Mouse (Mus musculus) intestine, postnatal 0 days (tissue): ENCODE measurements around the gene Parn. TPM values are rescaled to one million over a fixed set of nuclear protein-coding genes. Genes with fewer than 3 reads are reported as not detected.
A peak's percentile ranks its signal among the peaks of the same experiment; 100 is the strongest.

ENCODE experiments used
- ATAC-seq: fragments of 200-750 bp; cut with Nextera tagmentation; 2 replicates; pipeline ENCODE4 v1.8.0; 2017; ENCODE audit warnings: mild to moderate bottlenecking, moderate TSS enrichment, moderate library complexity
- H3K27ac ChIP-seq: fragments of 300-500 bp; sonication (generic); 2 replicates; pipeline ENCODE4 v1.5.1; 2014; ENCODE audit warnings: mild to moderate bottlenecking, low read depth, low read length, moderate library complexity
- H3K27me3 ChIP-seq: fragments of 300-500 bp; sonication (generic); replicated peaks from 2 replicates; pipeline ENCODE4 v1.6.1; 2014; ENCODE audit warnings: low read length, mixed read lengths; ENCODE audit not compliant: control insufficient read depth, insufficient read depth
- H3K36me3 ChIP-seq: fragments of 300-500 bp; sonication (generic); 2 replicates; pipeline ENCODE4 v1.6.1; 2014; ENCODE audit warnings: mild to moderate bottlenecking, moderate library complexity; ENCODE audit not compliant: control insufficient read depth, insufficient read depth
- H3K4me1 ChIP-seq: fragments of 300-500 bp; sonication (generic); replicated peaks from 2 replicates; pipeline ENCODE4 v1.6.1; 2014; ENCODE audit warnings: antibody characterized with exemption, low read length, mixed read lengths; ENCODE audit not compliant: control insufficient read depth, insufficient read depth
- H3K4me2 ChIP-seq: fragments of 300-500 bp; sonication (generic); replicated peaks from 2 replicates; pipeline ENCODE4 v1.6.1; 2014; ENCODE audit warnings: low read depth, mild to moderate bottlenecking, moderate library complexity
- H3K4me3 ChIP-seq: fragments of 300-500 bp; sonication (generic); 2 replicates; pipeline ENCODE4 v1.5.1; 2014; ENCODE audit warnings: low read depth, low read length
- H3K9ac ChIP-seq: fragments of 300-500 bp; sonication (generic); 2 replicates; pipeline ENCODE4 v1.6.1; 2014; ENCODE audit warnings: mild to moderate bottlenecking, low read depth, low read length
- H3K9me3 ChIP-seq: fragments of 300-500 bp; sonication (generic); 2 replicates; pipeline ENCODE4 v1.6.1; 2016; ENCODE audit warnings: mixed run types; ENCODE audit not compliant: control insufficient read depth
- CTCF ChIP-seq: sonication (generic); IDR thresholded peaks from 2 replicates; pipeline ENCODE4 v1.5.1; 2016; ENCODE audit warnings: low read depth, mild to moderate bottlenecking, control low read depth, antibody characterized with exemption, moderate library complexity
- WGBS: fragments of 180-500 bp; shearing (Covaris S2); extraction: QIAGEN DNeasy Blood & Tissue Kit; methylation state at CpG from one replicate; pipeline ENCODE4 v1.1.7; 2014; 5-methylcytosine and 5-hydroxymethylcytosine counted together
- polyA plus RNA-seq: library from polyadenylated mRNA; unstranded; fragments of >200 nt; fragmentation: Nextera tagmentation; extraction: Ambion mirVana; gene quantifications from 2 replicates; pipeline ENCODE4 v1.2.1, GENCODE M21; 2015

The Parn gene
- polyA plus RNA-seq, 1 experiment from 2014 or later = 15.4 TPM

DNA sequence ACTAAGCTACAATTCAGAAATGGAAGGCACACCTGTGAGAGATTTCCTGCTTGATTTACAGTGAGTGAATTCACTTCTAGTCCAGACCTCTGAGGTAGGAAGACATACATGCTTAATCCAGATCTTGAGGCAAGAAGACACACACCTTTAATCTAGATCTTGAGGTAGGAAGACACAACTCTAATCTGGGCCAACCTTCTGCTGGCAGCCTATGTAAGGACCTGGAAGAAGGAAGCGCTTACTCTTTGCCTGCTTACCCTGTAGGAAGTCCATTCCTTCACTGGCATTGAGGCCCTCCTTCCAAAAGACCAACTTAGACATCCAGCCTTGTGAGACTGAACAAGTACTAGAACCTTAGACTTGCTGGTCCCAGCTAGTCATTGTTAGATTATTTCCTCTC, 1.3 kb upstream of the Parn start:
- no peaks in the 10 kb centered on the region for H3K9me3 ChIP-seq
- H3K4me1 ChIP-seq = no peaks in the 10 kb centered on the region
- no peaks in the 10 kb centered on the region for H3K27me3 ChIP-seq
- peaks cover 18% of the 10 kb centered on the region for H3K36me3 ChIP-seq
- TF ChIP-seq CTCF = no peak
- H3K9ac ChIP-seq = no peak overlapping the region
- H3K4me3 ChIP-seq = no peak overlapping the region
- no peak for ATAC-seq
- H3K27ac ChIP-seq = no peak overlapping the region
- WGBS = 91% methylated on average over 1 of the region's 1 CpGs
- H3K4me2 ChIP-seq = no peak overlapping the region

DNA sequence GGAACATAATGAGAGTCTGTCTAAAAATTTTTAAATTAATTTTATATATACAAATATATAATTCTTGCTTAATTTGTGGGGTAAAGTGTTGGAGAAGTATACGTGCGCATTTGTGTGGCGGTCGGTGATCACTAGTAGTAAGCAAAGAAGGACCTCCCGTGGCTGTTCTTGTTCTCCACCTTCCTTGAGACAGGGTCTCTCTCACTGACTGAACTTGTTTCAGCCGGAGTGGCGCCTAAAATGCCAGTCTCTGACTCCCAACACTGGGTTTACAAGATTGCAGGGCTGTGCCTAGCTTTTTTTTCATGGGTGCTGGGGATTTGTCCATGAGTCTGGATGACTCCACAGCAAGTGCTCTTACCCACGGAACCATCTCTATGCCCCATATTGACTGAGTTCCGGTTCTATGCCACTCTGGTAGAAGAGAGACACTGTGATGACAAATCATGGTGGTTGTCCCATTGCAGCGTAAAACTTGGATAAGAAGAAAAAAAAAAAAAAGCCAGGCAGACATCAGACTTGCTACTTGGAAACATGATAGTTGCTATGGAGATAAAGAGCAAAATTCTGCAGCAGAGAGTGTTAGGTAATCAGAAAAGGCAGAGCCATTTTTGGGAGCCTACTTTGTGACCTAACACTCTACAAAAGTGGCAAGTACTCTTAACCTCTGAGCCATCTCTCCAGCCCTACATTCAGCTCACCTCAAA, 585 bp upstream of the Parn start:
- Histone ChIP-seq H3K9ac (no peak overlapping the region), H3K4me2 (peak overlapping the region; percentile 88), H3K27ac (0 out of 2 replicates have a peak overlapping the region, but pooled peaks have one; percentile 46), H3K9me3 (no peaks in the 10 kb centered on the region), H3K4me3 (peak overlapping the region; percentile 72), H3K27me3 (no peaks in the 10 kb centered on the region), H3K4me1 (no peaks in the 10 kb centered on the region), H3K36me3 (peaks cover 19% of the 10 kb centered on the region)
- WGBS = 78% methylated on average over 10 of the region's 10 CpGs
- no peak for TF ChIP-seq CTCF
- no peak for ATAC-seq

DNA sequence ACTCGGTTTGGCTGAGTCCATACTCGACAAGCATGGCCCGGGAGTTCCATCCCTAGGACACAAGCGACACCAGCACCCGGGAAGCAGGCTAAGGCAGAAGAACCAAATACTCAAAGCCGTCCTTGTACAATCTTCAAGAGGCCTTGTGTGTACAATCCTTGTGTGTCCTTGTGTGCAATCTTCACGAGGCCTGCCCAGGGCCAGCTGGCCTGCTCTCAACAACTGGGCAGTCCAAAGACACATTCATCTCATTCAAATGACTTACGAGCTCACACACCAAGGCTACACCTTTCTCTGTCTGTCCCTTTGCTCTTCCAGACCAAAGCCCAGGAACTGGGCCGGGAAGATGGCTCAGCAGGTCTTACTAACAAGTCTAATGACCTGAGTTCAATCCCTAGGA, 7.2 kb downstream of the Parn start:
- Histone ChIP-seq H3K27me3 (no peaks in the 10 kb centered on the region), H3K9me3 (no peaks in the 10 kb centered on the region), H3K4me3 (no peak overlapping the region), H3K4me1 (no peaks in the 10 kb centered on the region), H3K27ac (no peak overlapping the region), H3K9ac (no peak overlapping the region), H3K4me2 (no peak overlapping the region), H3K36me3 (peaks cover 47% of the 10 kb centered on the region)
- 91% methylated on average over 9 of the region's 9 CpGs for WGBS
- TF ChIP-seq CTCF = no peak
- no peak for ATAC-seq

DNA sequence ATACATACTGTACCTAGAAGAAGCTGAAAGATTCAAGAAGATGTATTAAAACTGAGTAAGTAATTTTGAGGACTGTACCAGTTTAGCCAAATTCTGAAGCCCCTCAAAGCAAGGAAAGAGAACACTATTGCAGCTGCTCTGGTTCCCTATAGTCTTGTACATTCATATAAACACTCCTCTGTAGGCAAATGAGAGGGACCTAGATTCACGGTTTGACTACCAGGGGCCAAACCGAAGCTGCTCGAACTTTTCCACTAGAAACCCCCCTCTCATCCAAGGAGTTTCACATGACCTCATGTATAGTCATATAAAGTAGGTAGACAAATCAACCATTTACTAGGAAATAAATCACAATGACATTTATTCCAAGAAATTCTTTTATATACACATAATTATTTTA, 9.1 kb downstream of the Parn start:
- ATAC-seq = no peak
- Histone ChIP-seq H3K4me1 (no peaks in the 10 kb centered on the region), H3K4me3 (no peak overlapping the region), H3K27me3 (no peaks in the 10 kb centered on the region), H3K9me3 (no peaks in the 10 kb centered on the region), H3K9ac (no peak overlapping the region), H3K36me3 (peaks cover 43% of the 10 kb centered on the region), H3K4me2 (no peak overlapping the region), H3K27ac (no peak overlapping the region)
- WGBS = 89% methylated on average over 3 of the region's 3 CpGs
- TF ChIP-seq CTCF = no peak

DNA sequence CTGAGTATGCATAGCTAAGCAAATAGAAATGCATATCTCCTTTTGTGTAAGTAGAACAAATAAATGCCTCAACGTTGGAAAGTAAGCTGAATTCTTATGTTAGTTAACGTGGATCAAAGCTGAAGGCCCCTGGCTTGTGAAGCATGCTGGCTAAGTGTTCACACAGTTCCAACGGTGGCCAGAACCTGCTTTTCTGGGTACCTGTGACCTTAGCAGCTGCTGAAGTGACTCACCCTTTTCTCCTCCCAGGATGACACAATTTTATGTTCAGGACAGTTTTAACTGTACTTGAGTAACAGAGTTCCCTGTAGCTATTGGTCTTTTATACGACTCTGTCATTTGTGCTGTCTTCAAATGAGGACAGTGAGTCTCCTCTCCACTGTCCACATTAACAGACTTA, 22.0 kb downstream of the Parn start:
- Histone ChIP-seq H3K9ac (no peak overlapping the region), H3K4me2 (no peak overlapping the region), H3K27ac (no peak overlapping the region), H3K27me3 (no peaks in the 10 kb centered on the region), H3K9me3 (no peaks in the 10 kb centered on the region), H3K4me3 (no peak overlapping the region), H3K4me1 (no peaks in the 10 kb centered on the region), H3K36me3 (peaks cover 39% of the 10 kb centered on the region)
- ATAC-seq = no peak
- TF ChIP-seq CTCF = no peak
- 74% methylated on average over 4 of the region's 4 CpGs for WGBS

DNA sequence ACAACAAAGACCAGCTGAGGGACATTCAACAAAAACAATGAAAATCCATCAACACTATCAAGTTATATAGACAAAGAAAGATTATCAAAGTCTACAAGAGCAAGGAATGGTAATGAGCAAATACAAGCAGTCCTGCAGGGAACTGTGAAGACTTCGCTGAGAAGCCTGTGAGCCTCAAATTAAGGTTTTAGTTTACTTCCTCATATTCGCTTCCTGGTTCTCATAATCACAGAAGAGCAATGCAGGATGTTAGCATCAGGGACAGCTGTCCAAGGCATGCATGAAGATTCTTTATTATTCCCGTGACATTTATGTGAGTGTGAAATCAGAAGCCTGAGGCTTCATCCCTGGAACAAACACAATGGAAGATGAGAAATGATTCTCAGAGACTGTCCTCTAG, 23.5 kb downstream of the Parn start:
- Histone ChIP-seq H3K27me3 (no peaks in the 10 kb centered on the region), H3K9ac (no peak overlapping the region), H3K9me3 (no peaks in the 10 kb centered on the region), H3K4me1 (no peaks in the 10 kb centered on the region), H3K4me3 (no peak overlapping the region), H3K27ac (no peak overlapping the region), H3K4me2 (no peak overlapping the region), H3K36me3 (peaks cover 31% of the 10 kb centered on the region)
- ATAC-seq = no peak
- WGBS = 71% methylated on average over 3 of the region's 3 CpGs
- TF ChIP-seq CTCF = no peak
